Mouse (Mus musculus): ENCODE data around the gene Itga6.

DNA sequence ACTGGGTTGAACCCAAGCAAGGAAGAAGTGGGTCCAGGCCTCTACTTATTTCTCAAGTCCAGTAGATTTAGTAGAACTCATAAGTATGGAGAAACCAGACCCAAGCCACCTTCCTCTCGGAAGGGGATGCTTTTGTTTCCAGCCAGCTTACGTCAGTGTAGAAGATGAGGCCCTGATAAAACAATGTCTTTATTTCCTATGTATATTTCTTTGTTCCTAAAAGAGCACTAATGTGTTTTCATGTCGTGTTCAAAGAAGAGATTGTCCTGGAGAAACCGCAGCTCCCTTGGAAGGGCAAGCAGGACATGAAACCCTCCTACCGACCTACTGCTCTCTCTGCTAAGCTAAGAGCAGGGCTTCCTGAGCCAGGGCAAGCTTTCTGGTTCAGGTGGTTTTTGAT is 20.6 kb downstream of the Itga6 start:
- TF ChIP-seq CHD1 (IDR thresholded peaks at IDR 0.05; ENCODE audit: low read depth, low read length), result no peak
- TF ChIP-seq MAFK (IDR thresholded peaks at IDR 0.05; ENCODE audit: borderline replicate concordance, low read depth, low read length), result no peak
- no peak for TF ChIP-seq POLR2A (IDR thresholded peaks at IDR 0.05; ENCODE audit: control insufficient read depth in 1 of 2, insufficient read depth in 1 of 2, low read depth in 1 of 2, low read length in 2 of 2, poor library complexity in 1 of 2)
- no peak for TF ChIP-seq TCF12 (IDR thresholded peaks at IDR 0.05; ENCODE audit: low read depth, low read length)
- TF ChIP-seq TAL1 (IDR thresholded peaks at IDR 0.05; ENCODE audit: low read length), result no peak
